Mouse (Mus musculus) bone marrow macrophage, adult 2 months (primary cell): ENCODE results near the gene Ccdc61.

ENCODE experiments used
- CTCF ChIP-seq: IDR thresholded peaks from 2 replicates; pipeline ENCODE4 v1.5.1; 2012; ENCODE audit warnings: low read depth, mild to moderate bottlenecking, low read length, moderate library complexity
- POLR2A ChIP-seq: IDR thresholded peaks from 2 replicates; pipeline ENCODE4 v1.6.1; 2012; ENCODE audit warnings: mild to moderate bottlenecking, low read depth, low read length, borderline replicate concordance

GRCm38 (mm10) chr7:18862801-18863200 is 47.4 kb downstream of the Ccdc61 start:
- TF ChIP-seq CTCF (no peak), POLR2A (no peak)
